Mouse (Mus musculus) midbrain, postnatal 0 days (tissue): ENCODE results near the gene Nup214. TPM values are rescaled to one million over a fixed set of nuclear protein-coding genes. Genes with fewer than 3 reads are reported as not detected.

Source experiments
- ATAC-seq: fragments of 200-750 bp; cut with Nextera tagmentation; 2 replicates; pipeline ENCODE4 v1.8.0; 2017; ENCODE audit warnings: moderate number of reproducible peaks, mild to moderate bottlenecking, moderate TSS enrichment, moderate library complexity; ENCODE audit not compliant: low FRiP score
- DNase-seq: peaks from one replicate; pipeline ENCODE4 v3.0.0-alpha.2; 2015; ENCODE audit warnings: low spot score
- H3K27ac ChIP-seq: fragments of 300-500 bp; sonication (generic); 2 replicates; pipeline ENCODE4 v1.5.1; 2014; ENCODE audit warnings: low read depth, mild to moderate bottlenecking, low read length, mixed read lengths
- H3K27me3 ChIP-seq: fragments of 300-500 bp; sonication (generic); 2 replicates; pipeline ENCODE4 v1.6.1; 2014; ENCODE audit warnings: low read length, control low read depth, mixed read lengths; ENCODE audit not compliant: insufficient read depth
- H3K36me3 ChIP-seq: fragments of 300-500 bp; sonication (generic); 2 replicates; pipeline ENCODE4 v1.6.1; 2014; ENCODE audit warnings: low read length, control low read depth, mixed read lengths; ENCODE audit not compliant: insufficient read depth
- H3K4me1 ChIP-seq: fragments of 300-500 bp; sonication (generic); 2 replicates; pipeline ENCODE4 v1.6.1; 2014; ENCODE audit warnings: mild to moderate bottlenecking, control low read depth, antibody characterized with exemption, low read length, mixed read lengths; ENCODE audit not compliant: insufficient read depth
- H3K4me2 ChIP-seq: fragments of 300-500 bp; sonication (generic); 2 replicates; pipeline ENCODE4 v1.6.1; 2014; ENCODE audit warnings: low read depth, mild to moderate bottlenecking, low read length, mixed read lengths; ENCODE audit not compliant: poor library complexity, severe bottlenecking
- H3K4me3 ChIP-seq: fragments of 300-500 bp; sonication (generic); 2 replicates; pipeline ENCODE4 v1.5.1; 2014; ENCODE audit warnings: low read depth, mild to moderate bottlenecking, low read length, moderate library complexity
- H3K9ac ChIP-seq: fragments of 300-500 bp; sonication (generic); replicated peaks from 2 replicates; pipeline ENCODE4 v1.6.1; 2014; ENCODE audit warnings: mild to moderate bottlenecking, low read length, moderate library complexity, mixed read lengths; ENCODE audit not compliant: poor library complexity, severe bottlenecking
- H3K9me3 ChIP-seq: fragments of 300-500 bp; sonication (generic); 2 replicates; pipeline ENCODE4 v1.6.1; 2016; ENCODE audit warnings: low read length, control low read depth
- CTCF ChIP-seq: IDR thresholded peaks from 2 replicates; pipeline ENCODE4 v1.5.1; 2016; ENCODE audit warnings: antibody characterized with exemption, mild to moderate bottlenecking
- WGBS: fragments of 180-500 bp; shearing (Covaris S2); extraction: QIAGEN DNeasy Blood & Tissue Kit; methylation state at CpG from one replicate; pipeline ENCODE4 v1.1.7; 2014; 5-methylcytosine and 5-hydroxymethylcytosine counted together
- polyA plus RNA-seq: library from polyadenylated mRNA; unstranded; fragments of >200 nt; fragmentation: Nextera tagmentation; extraction: Ambion mirVana; gene quantifications from 2 replicates; pipeline ENCODE4 v1.2.1, GENCODE M21; 2015
- total RNA-seq: library from RNA; depleted of rRNA; stranded (reverse); fragments of >200 nt; gene quantifications from 2 replicates; pipeline ENCODE4 v1.2.3, GENCODE M21; 2014

The Nup214 gene
- total and polyA plus RNA-seq, 2 experiments from 2014 or later: 29.0 to 67.0 TPM

- no peaks in the 10 kb centered on the region for H3K27me3 ChIP-seq
- no peak for DNase-seq
Observed at GRCm38 (mm10) chr2:31950966-31951365, 23.3 kb upstream of the Nup214 start.

GRCm38 (mm10) chr2:31952236-31952635 is 22.0 kb upstream of the Nup214 start:
- H3K27me3 ChIP-seq: no peaks in the 10 kb centered on the region
- TF ChIP-seq CTCF: no peak
- DNase-seq: peak; percentile 60

More at GRCm38 (mm10) chr2:31950966-31951365, 23.3 kb upstream of the Nup214 start:
- no peak for ATAC-seq
- TF ChIP-seq CTCF: no peak
- no peaks in the 10 kb centered on the region for H3K36me3 ChIP-seq
- 0 out of 2 replicates have a peak overlapping the region, but pooled peaks have one; percentile 77 for H3K9ac ChIP-seq
- no peaks in the 10 kb centered on the region for H3K9me3 ChIP-seq
- H3K4me2 ChIP-seq: peak overlapping the region; percentile 98
- H3K27ac ChIP-seq: no peak overlapping the region
- peak overlapping the region; percentile 74 for H3K4me3 ChIP-seq
- WGBS: 18% methylated on average over 9 of the region's 9 CpGs
- peaks cover 8% of the 10 kb centered on the region; the same call in 1 of the 2 replicates for H3K4me1 ChIP-seq

GRCm38 (mm10) chr2:31952725-31953124 is 21.5 kb upstream of the Nup214 start:
- DNase-seq (no peak), ATAC-seq (no peak)
- no peaks in the 10 kb centered on the region for H3K9me3 ChIP-seq
- H3K36me3 ChIP-seq: no peaks in the 10 kb centered on the region
- TF ChIP-seq CTCF: no peak
- H3K27ac ChIP-seq: no peak overlapping the region
- H3K4me1 ChIP-seq: peaks cover 8% of the 10 kb centered on the region; the same call in 1 of the 2 replicates
- H3K4me3 ChIP-seq: no peak overlapping the region
- no peak overlapping the region for H3K4me2 ChIP-seq
- no peaks in the 10 kb centered on the region for H3K27me3 ChIP-seq
- no peak overlapping the region for H3K9ac ChIP-seq
- 78% methylated on average over 3 of the region's 3 CpGs for WGBS

More at GRCm38 (mm10) chr2:31952236-31952635, 22.0 kb upstream of the Nup214 start:
- Histone ChIP-seq H3K4me1 (peaks cover 8% of the 10 kb centered on the region; the same call in 1 of the 2 replicates), H3K36me3 (no peaks in the 10 kb centered on the region), H3K27ac (no peak overlapping the region), H3K9me3 (no peaks in the 10 kb centered on the region), H3K9ac (no peak overlapping the region), H3K4me3 (no peak overlapping the region), H3K4me2 (no peak overlapping the region)
- WGBS: 66% methylated on average over 10 of the region's 10 CpGs
- no peak for ATAC-seq

GRCm38 (mm10) chr2:31953687-31954086 is 20.5 kb upstream of the Nup214 start:
- WGBS: 90% methylated on average over 8 of the region's 8 CpGs
- H3K27me3 ChIP-seq: no peaks in the 10 kb centered on the region
- ATAC-seq: no peak
- no peaks in the 10 kb centered on the region for H3K9me3 ChIP-seq
- H3K4me1 ChIP-seq: peaks cover 8% of the 10 kb centered on the region; the same call in 1 of the 2 replicates
- DNase-seq: no peak
- no peak overlapping the region for H3K27ac ChIP-seq
- TF ChIP-seq CTCF: no peak
- H3K36me3 ChIP-seq: no peaks in the 10 kb centered on the region
- no peak overlapping the region for H3K4me3 ChIP-seq
- H3K4me2 ChIP-seq: no peak overlapping the region
- no peak overlapping the region for H3K9ac ChIP-seq

- no peaks in the 10 kb centered on the region for H3K36me3 ChIP-seq
- no peak overlapping the region for H3K27ac ChIP-seq
- no peak overlapping the region for H3K4me2 ChIP-seq
- H3K9ac ChIP-seq: no peak overlapping the region
- H3K4me1 ChIP-seq: peaks cover 8% of the 10 kb centered on the region; the same call in 1 of the 2 replicates
- H3K27me3 ChIP-seq: no peaks in the 10 kb centered on the region
- no peaks in the 10 kb centered on the region for H3K9me3 ChIP-seq
- 0 out of 2 replicates have a peak, but pooled peaks have one; percentile 5 for TF ChIP-seq CTCF
- DNase-seq (no peak), ATAC-seq (no peak)
- H3K4me3 ChIP-seq: no peak overlapping the region
- WGBS: 85% methylated on average over 9 of the region's 9 CpGs
Observed at GRCm38 (mm10) chr2:31954779-31955181, 19.5 kb upstream of the Nup214 start.

GRCm38 (mm10) chr2:31955686-31956085 is 18.6 kb upstream of the Nup214 start:
- no peaks in the 10 kb centered on the region for H3K27me3 ChIP-seq
- WGBS: 89% methylated on average over 5 of the region's 5 CpGs
- no peak for DNase-seq

More at GRCm38 (mm10) chr2:31955686-31956085, 18.6 kb upstream of the Nup214 start:
- H3K4me2 ChIP-seq: no peak overlapping the region
- H3K27ac ChIP-seq: no peak overlapping the region
- H3K4me1 ChIP-seq: peaks cover 8% of the 10 kb centered on the region; the same call in 1 of the 2 replicates
- H3K4me3 ChIP-seq: no peak overlapping the region
- H3K9me3 ChIP-seq: no peaks in the 10 kb centered on the region
- ATAC-seq: no peak
- H3K36me3 ChIP-seq: no peaks in the 10 kb centered on the region
- TF ChIP-seq CTCF: no peak
- no peak overlapping the region for H3K9ac ChIP-seq
